Mouse (Mus musculus): ENCODE measurements around the gene Olfr639. TPM values are rescaled to one million over a fixed set of nuclear protein-coding genes. Genes with fewer than 3 reads are reported as not detected.
"Not testable (repeated sequence)": the region's sequence is repeated elsewhere in the genome, so short reads cannot be mapped to it uniquely, and the experiment has no call there.

The Olfr639 gene
- polyA plus RNA-seq, 1 experiment from 2014 or later = not detected

DNA sequence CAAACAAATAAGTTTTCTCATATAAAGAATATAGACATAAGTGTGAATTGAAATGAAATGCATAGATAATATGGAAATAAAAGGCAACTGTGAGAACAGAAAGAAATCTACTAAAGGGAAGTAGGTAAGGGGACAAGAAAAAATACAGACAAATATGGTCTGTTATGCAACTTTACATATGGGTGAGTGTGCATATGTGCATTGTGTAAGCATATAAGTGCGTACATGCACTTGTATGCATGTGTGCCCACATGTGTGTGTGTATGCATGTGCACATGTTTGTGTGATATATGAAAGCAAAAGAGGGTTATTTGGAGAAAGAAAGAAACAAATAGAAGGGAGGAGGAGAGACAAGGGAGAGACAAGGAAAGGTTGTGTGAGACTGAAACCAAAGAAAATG lies 1.9 kb upstream of the Olfr639 start:
- no peaks in the 10 kb centered on the region for H3K4me1 ChIP-seq (ENCODE audit: control insufficient read depth, insufficient read depth, low read length)
- no peak overlapping the region for H3K27ac ChIP-seq (replicated peaks; ENCODE audit: low read depth, low read length)
- H3K4me3 ChIP-seq (replicated peaks; ENCODE audit: low read depth, low read length) = no peak overlapping the region
- no peak overlapping the region for H3K9ac ChIP-seq (replicated peaks; ENCODE audit: low read length)
- H3K4me2 ChIP-seq (ENCODE audit: low read length) = no peak overlapping the region
- no peaks in the 10 kb centered on the region for H3K9me3 ChIP-seq (ENCODE audit: control insufficient read depth, low read length)
- H3K27me3 ChIP-seq (ENCODE audit: control insufficient read depth, insufficient read depth, low read length) = no peaks in the 10 kb centered on the region
- DNase-seq (no peak), ATAC-seq (ENCODE audit: low FRiP score, low TSS enrichment) (no peak)
- H3K36me3 ChIP-seq (ENCODE audit: control insufficient read depth, insufficient read depth, low read length) = no peaks in the 10 kb centered on the region
- WGBS = 87% methylated on average over 1 of the region's 1 CpGs

- no peak for ATAC-seq (ENCODE audit: low FRiP score, low TSS enrichment)
- H3K9ac ChIP-seq (replicated peaks; ENCODE audit: low read length) = no peak overlapping the region
- H3K4me3 ChIP-seq (replicated peaks; ENCODE audit: low read depth, low read length) = no peak overlapping the region
- no peaks in the 10 kb centered on the region for H3K9me3 ChIP-seq (ENCODE audit: control insufficient read depth, low read length)
- no peaks in the 10 kb centered on the region for H3K36me3 ChIP-seq (ENCODE audit: control insufficient read depth, insufficient read depth, low read length)
- no peaks in the 10 kb centered on the region for H3K4me1 ChIP-seq (ENCODE audit: control insufficient read depth, insufficient read depth, low read length)
- no peak overlapping the region for H3K27ac ChIP-seq (replicated peaks; ENCODE audit: low read depth, low read length)
- no peaks in the 10 kb centered on the region for H3K27me3 ChIP-seq (ENCODE audit: control insufficient read depth, insufficient read depth, low read length)
- no peak overlapping the region for H3K4me2 ChIP-seq (ENCODE audit: low read length)
- DNase-seq = no peak
Measured at GRCm38 (mm10) chr7:103999124-103999523, 18.0 kb downstream of the Olfr639 start.

DNA sequence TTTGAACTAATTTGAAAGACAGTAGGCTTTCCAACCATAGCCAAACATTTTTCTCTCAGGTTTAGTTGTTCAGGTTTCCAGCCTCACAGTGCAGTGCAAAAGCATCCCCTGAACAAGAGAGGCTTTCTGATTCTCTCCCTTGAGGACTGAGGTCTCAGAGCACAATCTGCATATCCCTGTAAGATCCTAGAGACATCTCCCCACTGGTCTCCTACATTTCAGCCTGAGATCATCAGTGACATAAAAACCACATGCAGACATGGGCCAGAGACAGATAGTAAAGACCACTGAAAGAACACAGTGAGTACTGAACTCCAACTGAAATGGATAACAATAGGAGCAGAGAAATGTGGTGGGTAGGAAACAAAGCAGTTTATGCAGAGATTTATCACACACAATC lies 18.7 kb downstream of the Olfr639 start, which contains the start of gene Olfr638:
Gene Olfr638, plus strand, starts transcription at position 301 of the 400 bp plus-strand sequence.
- DNase-seq (no peak), ATAC-seq (ENCODE audit: low FRiP score, low TSS enrichment) (no peak)
- H3K36me3 ChIP-seq (ENCODE audit: control insufficient read depth, insufficient read depth, low read length) = no peaks in the 10 kb centered on the region
- H3K9me3 ChIP-seq (ENCODE audit: control insufficient read depth, low read length) = no peaks in the 10 kb centered on the region
- H3K27me3 ChIP-seq (ENCODE audit: control insufficient read depth, insufficient read depth, low read length) = no peaks in the 10 kb centered on the region
- no peaks in the 10 kb centered on the region for H3K4me1 ChIP-seq (ENCODE audit: control insufficient read depth, insufficient read depth, low read length)
- no peak within 1 kb of the TSS for H3K4me2 ChIP-seq (ENCODE audit: low read length)
- H3K9ac ChIP-seq (replicated peaks; ENCODE audit: low read length) = no peak within 1 kb of the TSS
- no peak within 1 kb of the TSS for H3K27ac ChIP-seq (replicated peaks; ENCODE audit: low read depth, low read length)
- H3K4me3 ChIP-seq (replicated peaks; ENCODE audit: low read depth, low read length) = no peak within 1 kb of the TSS

- Histone ChIP-seq H3K9ac (replicated peaks; ENCODE audit: low read length) (no peak overlapping the region), H3K4me2 (ENCODE audit: low read length) (no peak overlapping the region), H3K27me3 (ENCODE audit: control insufficient read depth, insufficient read depth, low read length) (no peaks in the 10 kb centered on the region), H3K4me3 (replicated peaks; ENCODE audit: low read depth, low read length) (no peak overlapping the region), H3K4me1 (ENCODE audit: control insufficient read depth, insufficient read depth, low read length) (no peaks in the 10 kb centered on the region), H3K27ac (replicated peaks; ENCODE audit: low read depth, low read length) (no peak overlapping the region), H3K9me3 (ENCODE audit: control insufficient read depth, low read length) (no peaks in the 10 kb centered on the region), H3K36me3 (ENCODE audit: control insufficient read depth, insufficient read depth, low read length) (no peaks in the 10 kb centered on the region)
- no peak for ATAC-seq (ENCODE audit: low FRiP score, low TSS enrichment)
- 69% methylated on average over 1 of the region's 1 CpGs for WGBS
- no peak for DNase-seq
Measured at GRCm38 (mm10) chr7:103971782-103972181, 45.3 kb downstream of the Olfr639 start.

DNA sequence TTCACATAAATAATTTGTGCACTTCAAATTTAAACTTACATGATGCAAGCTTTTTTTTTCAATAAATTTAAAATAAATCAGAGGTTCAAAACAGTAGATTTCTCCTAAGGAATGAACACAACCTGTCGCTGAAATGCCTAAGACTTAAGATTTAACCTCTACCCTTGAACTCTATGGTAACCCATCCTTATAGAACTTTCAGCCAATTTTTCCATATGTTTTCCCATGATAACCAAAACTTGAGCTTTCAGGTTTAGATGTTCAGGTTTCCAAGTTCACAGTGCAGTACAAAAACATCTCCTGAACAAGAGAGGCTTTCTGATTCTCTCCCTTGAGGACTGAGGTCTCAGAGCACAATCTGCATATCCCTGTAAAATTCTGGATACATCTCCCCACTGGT lies 46.3 kb downstream of the Olfr639 start, which contains the start of gene Olfr635:
Gene Olfr635, plus strand, starts transcription at position 301 of the 400 bp plus-strand sequence.
- Histone ChIP-seq H3K9ac (replicated peaks; ENCODE audit: low read length) (no peak within 1 kb of the TSS), H3K4me1 (ENCODE audit: control insufficient read depth, insufficient read depth, low read length) (no peaks in the 10 kb centered on the region), H3K36me3 (ENCODE audit: control insufficient read depth, insufficient read depth, low read length) (no peaks in the 10 kb centered on the region), H3K27me3 (ENCODE audit: control insufficient read depth, insufficient read depth, low read length) (no peaks in the 10 kb centered on the region), H3K4me3 (replicated peaks; ENCODE audit: low read depth, low read length) (no peak within 1 kb of the TSS), H3K27ac (replicated peaks; ENCODE audit: low read depth, low read length) (no peak within 1 kb of the TSS), H3K9me3 (ENCODE audit: control insufficient read depth, low read length) (no peaks in the 10 kb centered on the region), H3K4me2 (ENCODE audit: low read length) (no peak within 1 kb of the TSS)
- DNase-seq (no peak), ATAC-seq (ENCODE audit: low FRiP score, low TSS enrichment) (no peak)
- WGBS = 73% methylated on average over 1 of the region's 1 CpGs

DNA sequence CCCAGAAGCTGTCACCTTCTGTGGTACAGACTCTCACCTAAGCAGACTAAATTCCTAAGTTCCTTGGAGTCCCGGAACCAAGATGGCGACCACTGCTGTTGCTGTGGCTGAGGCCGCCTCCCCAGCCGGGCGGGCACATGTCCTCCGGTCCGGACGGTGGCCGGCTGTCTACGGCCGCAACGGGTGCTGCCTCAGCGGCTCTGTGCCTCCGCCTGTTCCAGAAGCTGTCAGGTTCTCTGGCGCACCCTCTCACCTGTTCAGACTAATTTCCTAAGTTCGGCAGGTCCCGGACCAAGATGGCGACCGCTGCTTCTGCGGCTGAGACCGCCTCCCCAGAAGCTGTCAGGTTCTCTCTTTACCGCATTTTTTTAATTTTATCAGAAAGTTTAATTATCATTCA lies 50.2 kb downstream of the Olfr639 start:
- not testable (repeated sequence) for DNase-seq; H3K4me2 ChIP-seq (ENCODE audit: low read length); H3K27me3 ChIP-seq (ENCODE audit: control insufficient read depth, insufficient read depth, low read length); H3K4me3 ChIP-seq (replicated peaks; ENCODE audit: low read depth, low read length); H3K27ac ChIP-seq (replicated peaks; ENCODE audit: low read depth, low read length); ATAC-seq (ENCODE audit: low FRiP score, low TSS enrichment); H3K9me3 ChIP-seq (ENCODE audit: control insufficient read depth, low read length); H3K4me1 ChIP-seq (ENCODE audit: control insufficient read depth, insufficient read depth, low read length); H3K36me3 ChIP-seq (ENCODE audit: control insufficient read depth, insufficient read depth, low read length); H3K9ac ChIP-seq (replicated peaks; ENCODE audit: low read length)
- WGBS = 97% methylated on average over 22 of the region's 22 CpGs

Other genes with a start within 250 kb of the Olfr639 start
- gene Olfr69, start 245.7 kb downstream of the Olfr639 start, polyA plus RNA-seq (2014; fragmentation: Nextera tagmentation; extraction: Ambion mirVana) = not detected in 2 replicates
- gene Olfr68, start 237.6 kb downstream of the Olfr639 start, polyA plus RNA-seq (2014; fragmentation: Nextera tagmentation; extraction: Ambion mirVana) = not detected in 2 replicates
- gene Olfr67, start 225.5 kb downstream of the Olfr639 start, polyA plus RNA-seq (2014; fragmentation: Nextera tagmentation; extraction: Ambion mirVana) = not detected in 2 replicates
- 856 and 1,369 TPM in 2 replicates for gene Hbb-bt, start 203.3 kb downstream of the Olfr639 start, polyA plus RNA-seq (2014; fragmentation: Nextera tagmentation; extraction: Ambion mirVana)
- gene Hbb-bs, start 189.2 kb downstream of the Olfr639 start, polyA plus RNA-seq (2014; fragmentation: Nextera tagmentation; extraction: Ambion mirVana) = 2,393 and 3,364 TPM in 2 replicates
- gene Hbb-bh2, start 176.8 kb downstream of the Olfr639 start, polyA plus RNA-seq (2014; fragmentation: Nextera tagmentation; extraction: Ambion mirVana) = not detected in 2 replicates
- 0.78 and 4.0 TPM in 2 replicates for gene Hbb-bh1, start 174.1 kb downstream of the Olfr639 start, polyA plus RNA-seq (2014; fragmentation: Nextera tagmentation; extraction: Ambion mirVana)
- gene Hbb-y, start 164.1 kb downstream of the Olfr639 start, polyA plus RNA-seq (2014; fragmentation: Nextera tagmentation; extraction: Ambion mirVana) = 175 and 602 TPM in 2 replicates
- not detected in 2 replicates for gene Olfr66, start 131.1 kb downstream of the Olfr639 start, polyA plus RNA-seq (2014; fragmentation: Nextera tagmentation; extraction: Ambion mirVana)
- not detected in 2 replicates for gene Olfr64, start 122.8 kb downstream of the Olfr639 start, polyA plus RNA-seq (2014; fragmentation: Nextera tagmentation; extraction: Ambion mirVana)
- not detected in 2 replicates for gene Olfr65, start 113.8 kb downstream of the Olfr639 start, polyA plus RNA-seq (2014; fragmentation: Nextera tagmentation; extraction: Ambion mirVana)
- gene Olfr631, start 88.5 kb downstream of the Olfr639 start, polyA plus RNA-seq (2014; fragmentation: Nextera tagmentation; extraction: Ambion mirVana) = not detected in 2 replicates
- gene Olfr632, start 83.0 kb downstream of the Olfr639 start, polyA plus RNA-seq (2014; fragmentation: Nextera tagmentation; extraction: Ambion mirVana) = not detected in 2 replicates
- gene Olfr633, start 72.9 kb downstream of the Olfr639 start, polyA plus RNA-seq (2014; fragmentation: Nextera tagmentation; extraction: Ambion mirVana) = not detected in 2 replicates
- gene Olfr635, start 46.2 kb downstream of the Olfr639 start, polyA plus RNA-seq (2014; fragmentation: Nextera tagmentation; extraction: Ambion mirVana) = not detected in 2 replicates
- gene Olfr638, start 18.6 kb downstream of the Olfr639 start, polyA plus RNA-seq (2014; fragmentation: Nextera tagmentation; extraction: Ambion mirVana) = not detected in 2 replicates
- gene Olfr640, start 8.3 kb upstream of the Olfr639 start, polyA plus RNA-seq (2014; fragmentation: Nextera tagmentation; extraction: Ambion mirVana) = not detected in 2 replicates
- gene Olfr641, start 18.1 kb upstream of the Olfr639 start, polyA plus RNA-seq (2014; fragmentation: Nextera tagmentation; extraction: Ambion mirVana) = not detected in 2 replicates
- not detected in 2 replicates for gene Olfr642, start 35.4 kb upstream of the Olfr639 start, polyA plus RNA-seq (2014; fragmentation: Nextera tagmentation; extraction: Ambion mirVana)
- gene 4930516K23Rik, start 44.1 kb upstream of the Olfr639 start, polyA plus RNA-seq (2014; fragmentation: Nextera tagmentation; extraction: Ambion mirVana) = not detected in 2 replicates
- not detected in 2 replicates for gene Olfr644, start 54.6 kb upstream of the Olfr639 start, polyA plus RNA-seq (2014; fragmentation: Nextera tagmentation; extraction: Ambion mirVana)
- gene Olfr645, start 68.2 kb upstream of the Olfr639 start, polyA plus RNA-seq (2014; fragmentation: Nextera tagmentation; extraction: Ambion mirVana) = not detected in 2 replicates
- not detected in 2 replicates for gene Olfr646, start 87.6 kb upstream of the Olfr639 start, polyA plus RNA-seq (2014; fragmentation: Nextera tagmentation; extraction: Ambion mirVana)
- not detected in 2 replicates for gene Ubqln5, start 112.5 kb upstream of the Olfr639 start, polyA plus RNA-seq (2014; fragmentation: Nextera tagmentation; extraction: Ambion mirVana)
- not detected in 2 replicates for gene Olfr643, start 120.1 kb upstream of the Olfr639 start, polyA plus RNA-seq (2014; fragmentation: Nextera tagmentation; extraction: Ambion mirVana)
- gene Ubqln3, start 126.0 kb upstream of the Olfr639 start, polyA plus RNA-seq (2014; fragmentation: Nextera tagmentation; extraction: Ambion mirVana) = not detected in 2 replicates
- not detected in 2 replicates for gene Ubqlnl, start 133.3 kb upstream of the Olfr639 start, polyA plus RNA-seq (2014; fragmentation: Nextera tagmentation; extraction: Ambion mirVana)
- not detected in 2 replicates for gene Olfm5, start 147.5 kb upstream of the Olfr639 start, polyA plus RNA-seq (2014; fragmentation: Nextera tagmentation; extraction: Ambion mirVana)
- 0.50 and 0.74 TPM in 2 replicates for gene Olfr648, start 166.1 kb upstream of the Olfr639 start, polyA plus RNA-seq (2014; fragmentation: Nextera tagmentation; extraction: Ambion mirVana)
- gene Olfr649, start 178.7 kb upstream of the Olfr639 start, polyA plus RNA-seq (2014; fragmentation: Nextera tagmentation; extraction: Ambion mirVana) = not detected in 2 replicates
- gene Trim6, start 201.5 kb upstream of the Olfr639 start, polyA plus RNA-seq (2014; fragmentation: Nextera tagmentation; extraction: Ambion mirVana) = 0.19 and 0.59 TPM in 2 replicates
- 0.38 and 1.4 TPM in 2 replicates for gene Trim34a, start 227.2 kb upstream of the Olfr639 start, polyA plus RNA-seq (2014; fragmentation: Nextera tagmentation; extraction: Ambion mirVana)